Comparison of ENCODE assay signal across 8 mouse cellular contexts in genomic region chrX:8192640-8193418, GRCm38 (mm10). TPM values are rescaled to one million over a fixed set of nuclear protein-coding genes. Genes with fewer than 3 reads are reported as not detected.
DNase-seq lines count a peak whose midpoint lies in the region; ATAC-seq and TF ChIP-seq lines count a peak whose summit lies in the region.

No protein-coding gene starts in this region.

- ATAC-seq in forebrain, embryonic 15.5 days (replicated peaks): peak; percentile 98
- peak; percentile 98 for ATAC-seq in neural tube, embryonic 14.5 days (ENCODE audit: low read depth)

- H3K27ac ChIP-seq in ES-E14 (ENCODE audit: insufficient read depth, low read depth, low read length, poor library complexity, severe bottlenecking): peak overlapping the region; percentile 70; the same call in 1 of the 2 replicates
- H3K27ac ChIP-seq in forebrain, embryonic 15.5 days (replicated peaks): peak overlapping the region; percentile 76
- peak overlapping the region; percentile 34 for H3K27ac ChIP-seq in neural tube, embryonic 14.5 days (ENCODE audit: low read depth, low read length)
- peak overlapping the region; percentile 77 for H3K27ac ChIP-seq in testis, adult 2 months (ENCODE audit: control insufficient read depth, insufficient read depth, low read depth, low read length)

- H3K36me3 ChIP-seq in ES-E14 (ENCODE audit: control insufficient read depth, insufficient read depth, low read length, poor library complexity, severe bottlenecking): peaks cover 2% of the 10 kb centered on the region; the same call in 1 of the 2 replicates
- no peaks in the 10 kb centered on the region for H3K36me3 ChIP-seq in forebrain, embryonic 15.5 days
- no peaks in the 10 kb centered on the region for H3K36me3 ChIP-seq in neural tube, embryonic 14.5 days (ENCODE audit: control insufficient read depth, insufficient read depth, low read length)
- no peaks in the 10 kb centered on the region for H3K36me3 ChIP-seq in testis, adult 2 months (ENCODE audit: control insufficient read depth, insufficient read depth, low read length)

- DNase-seq in ES-E14 (ENCODE audit: low read depth, low spot score): peak; percentile 66
- peak; percentile 80 for DNase-seq in cerebellum, adult 11 months
- peak; percentile 71 for DNase-seq in heart, postnatal 25 days (ENCODE audit: low spot score)
- peak; percentile 75 to 82 for DNase-seq in layer of hippocampus, adult 18-20 months (ENCODE audit: low spot score in 2 of 2)
- peak; percentile 84 to 89 for DNase-seq in lung, adult 18-20 months

- H3K9ac ChIP-seq in ES-E14 (ENCODE audit: insufficient read depth, low read depth, low read length, poor library complexity, severe bottlenecking): peak overlapping the region; percentile 77
- peak overlapping the region; percentile 57 for H3K9ac ChIP-seq in forebrain, embryonic 15.5 days (replicated peaks)
- H3K9ac ChIP-seq in neural tube, embryonic 14.5 days (replicated peaks; ENCODE audit: low read depth, low read length): peak overlapping the region; percentile 59

- in situ Hi-C loops in ES-E14 (cut with MboI; ENCODE audit: low sequenced_read_pairs in 2 of 2, unreplicated experiment in 2 of 2): no loop called here

- intact Hi-C loops in heart, postnatal 25 days (cut with DNase I): no loop called here

- TF ChIP-seq CTCF in testis, adult 2 months (IDR thresholded peaks at IDR 0.05; ENCODE audit: control insufficient read depth, insufficient read depth, insufficient replicate concordance, low read depth, low read length): no peak

- no peaks in the 10 kb centered on the region for H3K27me3 ChIP-seq in forebrain, embryonic 15.5 days
- H3K27me3 ChIP-seq in neural tube, embryonic 14.5 days (ENCODE audit: control insufficient read depth, insufficient read depth, low read length): no peaks in the 10 kb centered on the region
- no peaks in the 10 kb centered on the region for H3K27me3 ChIP-seq in testis, adult 2 months (ENCODE audit: control insufficient read depth, insufficient read depth, low read length)

- 14% methylated on average over 38 of the region's 38 CpGs for WGBS in forebrain, embryonic 15.5 days
- 12% methylated on average over 38 of the region's 38 CpGs for WGBS in neural tube, embryonic 14.5 days

- peak overlapping the region; percentile 54 for H3K4me2 ChIP-seq in forebrain, embryonic 15.5 days (replicated peaks)
- peak overlapping the region; percentile 47 for H3K4me2 ChIP-seq in neural tube, embryonic 14.5 days (ENCODE audit: low read depth, low read length)

- TF ChIP-seq POLR2A in testis, adult 2 months (IDR thresholded peaks at IDR 0.05; ENCODE audit: control insufficient read depth, low read depth, low read length): peak; percentile 38; the same call in 1 of the 2 replicates

- H3K4me1 ChIP-seq in ES-E14 (ENCODE audit: control insufficient read depth in 2 of 2, insufficient read depth in 2 of 2, low read length in 2 of 2, poor library complexity in 1 of 2): peaks cover 0 to 2% of the 10 kb centered on the region in 2 experiments; a peak in 1 of 4 replicates
- H3K4me1 ChIP-seq in forebrain, embryonic 15.5 days: 0 out of 2 replicates have a peak, but pooled peaks cover 6% of the 10 kb centered on the region
- H3K4me1 ChIP-seq in neural tube, embryonic 14.5 days (ENCODE audit: control insufficient read depth, insufficient read depth, low read length): no peaks in the 10 kb centered on the region
- peaks cover 2% of the 10 kb centered on the region for H3K4me1 ChIP-seq in testis, adult 2 months (ENCODE audit: control insufficient read depth, insufficient read depth, low read length)

- H3K4me3 ChIP-seq in ES-E14 (ENCODE audit: insufficient read depth in 1 of 2, low read depth in 1 of 2, low read length in 2 of 2, poor library complexity in 1 of 2, severe bottlenecking in 1 of 2): peak overlapping the region; percentile 86 to 92
- peak overlapping the region; percentile 56 for H3K4me3 ChIP-seq in forebrain, embryonic 15.5 days
- H3K4me3 ChIP-seq in neural tube, embryonic 14.5 days (ENCODE audit: low read depth, low read length): peak overlapping the region; percentile 47
- H3K4me3 ChIP-seq in testis, adult 2 months (ENCODE audit: control insufficient read depth, low read depth, low read length): peak overlapping the region; percentile 90

- H3K9me3 ChIP-seq in ES-E14 (ENCODE audit: control insufficient read depth, insufficient read depth, low read depth, low read length): no peaks in the 10 kb centered on the region
- no peaks in the 10 kb centered on the region for H3K9me3 ChIP-seq in forebrain, embryonic 15.5 days
- no peaks in the 10 kb centered on the region for H3K9me3 ChIP-seq in neural tube, embryonic 14.5 days (ENCODE audit: control insufficient read depth, low read length)

TF ChIP-seq in ES-E14, 5 proteins besides CTCF, POLR2A, EP300 and RAD21:
- no peak for TF ChIP-seq ZNF384 (IDR thresholded peaks at IDR 0.05; ENCODE audit: low read depth, low read length)
- no peak for TF ChIP-seq HCFC1 (IDR thresholded peaks at IDR 0.05; ENCODE audit: borderline replicate concordance, insufficient read depth, low read length)
- TF ChIP-seq ZC3H11A (IDR thresholded peaks at IDR 0.05; ENCODE audit: borderline replicate concordance, low read depth, low read length): no peak
- TF ChIP-seq MAFK (IDR thresholded peaks at IDR 0.05; ENCODE audit: insufficient read depth, low read depth, low read length): no peak
- no peak for TF ChIP-seq CHD2 (IDR thresholded peaks at IDR 0.05; ENCODE audit: low read depth, low read length)

RNA-seq across cellular contexts. Expression of gene Ebp, which starts 0.5 kb away (rescaled TPM):
- total RNA-seq in ES-E14 (2012; rRNA removed): 85.5 and 85.8 TPM in 2 replicates
- polyA plus RNA-seq in forebrain, embryonic 15.5 days (2015; fragmentation: Nextera tagmentation; extraction: Ambion mirVana): 21.7 and 24.0 TPM in 2 replicates
- 10 to 100 TPM; 19.6 to 22.6 TPM for total RNA-seq in heart, postnatal 25 days (2021)
- 10 to 100 TPM; 28.2 to 29.0 TPM for total RNA-seq in layer of hippocampus, adult 18-20 months (2021)
- 31.8 and 37.4 TPM in 2 replicates for polyA plus RNA-seq in neural tube, embryonic 14.5 days (2014; fragmentation: Nextera tagmentation; extraction: Ambion mirVana)
- 15.2 and 20.9 TPM in 2 replicates for polyA plus RNA-seq in testis, adult 2 months (2012; rRNA removed)

RNA-seq across cellular contexts. Expression of gene Porcn, which starts 13.5 kb away (rescaled TPM):
- total RNA-seq in ES-E14 (2012; rRNA removed): 59.0 and 96.5 TPM in 2 replicates
- polyA plus RNA-seq in forebrain, embryonic 15.5 days (2015; fragmentation: Nextera tagmentation; extraction: Ambion mirVana): 39.5 and 43.5 TPM in 2 replicates
- 1 to 10 TPM; 1.9 to 2.6 TPM for total RNA-seq in heart, postnatal 25 days (2021)
- total RNA-seq in layer of hippocampus, adult 18-20 months (2021): 100 to 1,000 TPM in 1 of 2 experiments, 10 to 100 TPM in 1; 95.4 to 105 TPM
- 48.8 and 59.7 TPM in 2 replicates for polyA plus RNA-seq in neural tube, embryonic 14.5 days (2014; fragmentation: Nextera tagmentation; extraction: Ambion mirVana)
- 14.0 and 20.0 TPM in 2 replicates for polyA plus RNA-seq in testis, adult 2 months (2012; rRNA removed)

RNA-seq across cellular contexts. Expression of gene Tbc1d25, which starts 16.8 kb away (rescaled TPM):
- 10.5 and 13.7 TPM in 2 replicates for total RNA-seq in ES-E14 (2012; rRNA removed)
- 24.9 and 25.3 TPM in 2 replicates for polyA plus RNA-seq in forebrain, embryonic 15.5 days (2015; fragmentation: Nextera tagmentation; extraction: Ambion mirVana)
- 1 to 10 TPM; 4.2 to 4.3 TPM for total RNA-seq in heart, postnatal 25 days (2021)
- total RNA-seq in layer of hippocampus, adult 18-20 months (2021): 10 to 100 TPM; 13.2 to 13.4 TPM
- polyA plus RNA-seq in neural tube, embryonic 14.5 days (2014; fragmentation: Nextera tagmentation; extraction: Ambion mirVana): 23.7 and 24.4 TPM in 2 replicates
- polyA plus RNA-seq in testis, adult 2 months (2012; rRNA removed): 16.7 and 18.2 TPM in 2 replicates

RNA-seq across cellular contexts. Expression of gene Rbm3, which starts 47.1 kb away (rescaled TPM):
- 312 and 423 TPM in 2 replicates for total RNA-seq in ES-E14 (2012; rRNA removed)
- 381 and 393 TPM in 2 replicates for polyA plus RNA-seq in forebrain, embryonic 15.5 days (2015; fragmentation: Nextera tagmentation; extraction: Ambion mirVana)
- total RNA-seq in heart, postnatal 25 days (2021): 10 to 100 TPM; 58.8 to 85.0 TPM
- total RNA-seq in layer of hippocampus, adult 18-20 months (2021): 100 to 1,000 TPM in 1 of 2 experiments, 10 to 100 TPM in 1; 77.0 to 135 TPM
- polyA plus RNA-seq in neural tube, embryonic 14.5 days (2014; fragmentation: Nextera tagmentation; extraction: Ambion mirVana): 379 and 383 TPM in 2 replicates
- 18.4 and 19.6 TPM in 2 replicates for polyA plus RNA-seq in testis, adult 2 months (2012; rRNA removed)

RNA-seq across cellular contexts. Expression of gene Ftsj1, which starts 59.4 kb away (rescaled TPM):
- total RNA-seq in ES-E14 (2012; rRNA removed): 19.3 and 20.9 TPM in 2 replicates
- 51.1 and 54.3 TPM in 2 replicates for polyA plus RNA-seq in forebrain, embryonic 15.5 days (2015; fragmentation: Nextera tagmentation; extraction: Ambion mirVana)
- 10 to 100 TPM; 10.3 to 10.7 TPM for total RNA-seq in heart, postnatal 25 days (2021)
- total RNA-seq in layer of hippocampus, adult 18-20 months (2021): 10 to 100 TPM; 22.9 to 23.8 TPM
- polyA plus RNA-seq in neural tube, embryonic 14.5 days (2014; fragmentation: Nextera tagmentation; extraction: Ambion mirVana): 50.6 and 52.7 TPM in 2 replicates
- polyA plus RNA-seq in testis, adult 2 months (2012; rRNA removed): 4.9 and 5.5 TPM in 2 replicates

Comparison
In these comparisons a context has a peak if more than half of its experiments do, and no peak if none do; other contexts are left out.
1. Peak in every context shown above with its lines: DNase-seq, ATAC-seq, H3K4me3 ChIP-seq and H3K27ac ChIP-seq.
2. RNA of gene Porcn, which starts 13.5 kb away (total RNA-seq): 95.4 to 105 TPM in layer of hippocampus, adult 18-20 months and 59.0 to 96.5 TPM in ES-E14; 1.9 to 2.6 TPM in heart, postnatal 25 days; every median in the first group is over 10 times any median in the second.